Mouse (Mus musculus): ENCODE results near the gene Vash1. TPM values are rescaled to one million over a fixed set of nuclear protein-coding genes. Genes with fewer than 3 reads are reported as not detected.

Vash1 gene
- polyA plus RNA-seq, 1 experiment from 2014 or later, result 13.7 TPM

GRCm38 (mm10) chr12:86652570-86653041 lies 25.9 kb upstream of the Vash1 start:
- Histone ChIP-seq H3K9ac (replicated peaks) (no peak overlapping the region), H3K9me3 (no peaks in the 10 kb centered on the region), H3K4me1 (replicated peaks) (no peaks in the 10 kb centered on the region), H3K4me3 (replicated peaks) (no peak overlapping the region), H3K36me3 (no peaks in the 10 kb centered on the region), H3K27me3 (peaks cover 4% of the 10 kb centered on the region; the same call in 1 of the 2 replicates), H3K4me2 (no peak overlapping the region), H3K27ac (no peak overlapping the region)
- WGBS, result 71% methylated on average over 4 of the region's 4 CpGs
- no peak for ATAC-seq (ENCODE audit: insufficient number of reproducible peaks, insufficient read depth, low FRiP score, low TSS enrichment, low read depth)

- ATAC-seq (ENCODE audit: insufficient number of reproducible peaks, insufficient read depth, low FRiP score, low TSS enrichment, low read depth), result no peak
- Histone ChIP-seq H3K27ac (no peak overlapping the region), H3K27me3 (peaks cover under 1% of the 10 kb centered on the region; the same call in 1 of the 2 replicates), H3K4me2 (no peak overlapping the region), H3K36me3 (no peaks in the 10 kb centered on the region), H3K4me1 (replicated peaks) (peaks cover 3% of the 10 kb centered on the region), H3K9me3 (no peaks in the 10 kb centered on the region), H3K9ac (replicated peaks) (no peak overlapping the region), H3K4me3 (replicated peaks) (no peak overlapping the region)
- WGBS, result 44% methylated on average over 6 of the region's 6 CpGs
Measured at GRCm38 (mm10) chr12:86659447-86659968, 19.0 kb upstream of the Vash1 start.

GRCm38 (mm10) chr12:86660466-86660865 lies 18.0 kb upstream of the Vash1 start:
- 77% methylated on average over 2 of the region's 2 CpGs for WGBS
- no peak overlapping the region for H3K27ac ChIP-seq
- no peaks in the 10 kb centered on the region for H3K36me3 ChIP-seq
- H3K4me1 ChIP-seq (replicated peaks), result peaks cover 3% of the 10 kb centered on the region
- ATAC-seq (ENCODE audit: insufficient number of reproducible peaks, insufficient read depth, low FRiP score, low TSS enrichment, low read depth), result no peak
- no peaks in the 10 kb centered on the region for H3K27me3 ChIP-seq
- H3K9me3 ChIP-seq, result no peaks in the 10 kb centered on the region
- no peak overlapping the region for H3K4me3 ChIP-seq (replicated peaks)
- H3K4me2 ChIP-seq, result no peak overlapping the region
- no peak overlapping the region for H3K9ac ChIP-seq (replicated peaks)

- no peaks in the 10 kb centered on the region for H3K9me3 ChIP-seq
- no peaks in the 10 kb centered on the region for H3K27me3 ChIP-seq
- no peak overlapping the region for H3K27ac ChIP-seq
- no peak overlapping the region for H3K4me2 ChIP-seq
- 68% methylated on average over 3 of the region's 3 CpGs for WGBS
- H3K4me3 ChIP-seq (replicated peaks), result no peak overlapping the region
- no peak overlapping the region for H3K9ac ChIP-seq (replicated peaks)
- ATAC-seq (ENCODE audit: insufficient number of reproducible peaks, insufficient read depth, low FRiP score, low TSS enrichment, low read depth), result no peak
- H3K4me1 ChIP-seq (replicated peaks), result no peaks in the 10 kb centered on the region
- no peaks in the 10 kb centered on the region for H3K36me3 ChIP-seq
Measured at GRCm38 (mm10) chr12:86665656-86666055, 12.8 kb upstream of the Vash1 start.

GRCm38 (mm10) chr12:86668404-86668803 lies 10.1 kb upstream of the Vash1 start:
- H3K36me3 ChIP-seq, result no peaks in the 10 kb centered on the region
- WGBS, result 90% methylated on average over 2 of the region's 2 CpGs

GRCm38 (mm10) chr12:86672105-86672504 lies 6.4 kb upstream of the Vash1 start:
- Histone ChIP-seq H3K4me3 (replicated peaks) (no peak overlapping the region), H3K9me3 (0 out of 2 replicates have a peak, but pooled peaks cover 6% of the 10 kb centered on the region), H3K27me3 (no peaks in the 10 kb centered on the region), H3K4me1 (replicated peaks) (no peaks in the 10 kb centered on the region), H3K36me3 (no peaks in the 10 kb centered on the region), H3K4me2 (no peak overlapping the region), H3K9ac (replicated peaks) (no peak overlapping the region), H3K27ac (no peak overlapping the region)
- 80% methylated on average over 4 of the region's 4 CpGs for WGBS
- no peak for ATAC-seq (ENCODE audit: insufficient number of reproducible peaks, insufficient read depth, low FRiP score, low TSS enrichment, low read depth)

More at GRCm38 (mm10) chr12:86668404-86668803, 10.1 kb upstream of the Vash1 start:
- no peak for ATAC-seq (ENCODE audit: insufficient number of reproducible peaks, insufficient read depth, low FRiP score, low TSS enrichment, low read depth)
- Histone ChIP-seq H3K9ac (replicated peaks) (no peak overlapping the region), H3K4me1 (replicated peaks) (no peaks in the 10 kb centered on the region), H3K27ac (no peak overlapping the region), H3K27me3 (no peaks in the 10 kb centered on the region), H3K9me3 (no peaks in the 10 kb centered on the region), H3K4me3 (replicated peaks) (no peak overlapping the region), H3K4me2 (no peak overlapping the region)

- no peaks in the 10 kb centered on the region for H3K27me3 ChIP-seq
Measured at GRCm38 (mm10) chr12:86672507-86672906, 6.0 kb upstream of the Vash1 start.

GRCm38 (mm10) chr12:86679546-86679930 lies 1.0 kb downstream of the Vash1 start:
- Histone ChIP-seq H3K9ac (replicated peaks) (peak overlapping the region; percentile 86), H3K27ac (peak overlapping the region; percentile 90; the same call in 1 of the 2 replicates), H3K36me3 (0 out of 2 replicates have a peak, but pooled peaks cover 7% of the 10 kb centered on the region), H3K9me3 (0 out of 2 replicates have a peak, but pooled peaks cover 5% of the 10 kb centered on the region), H3K27me3 (peaks cover 3% of the 10 kb centered on the region; the same call in 1 of the 2 replicates), H3K4me1 (replicated peaks) (peaks cover 28% of the 10 kb centered on the region), H3K4me2 (peak overlapping the region; percentile 96), H3K4me3 (replicated peaks) (peak overlapping the region; percentile 86)
- WGBS, result 1% methylated on average over 9 of the region's 9 CpGs
- no peak for ATAC-seq (ENCODE audit: insufficient number of reproducible peaks, insufficient read depth, low FRiP score, low TSS enrichment, low read depth)

More at GRCm38 (mm10) chr12:86672507-86672906, 6.0 kb upstream of the Vash1 start:
- no peaks in the 10 kb centered on the region for H3K36me3 ChIP-seq
- H3K27ac ChIP-seq, result no peak overlapping the region
- ATAC-seq (ENCODE audit: insufficient number of reproducible peaks, insufficient read depth, low FRiP score, low TSS enrichment, low read depth), result no peak
- 78% methylated on average over 5 of the region's 5 CpGs for WGBS
- H3K4me3 ChIP-seq (replicated peaks), result no peak overlapping the region
- no peak overlapping the region for H3K9ac ChIP-seq (replicated peaks)
- 0 out of 2 replicates have a peak, but pooled peaks cover 6% of the 10 kb centered on the region for H3K9me3 ChIP-seq
- H3K4me1 ChIP-seq (replicated peaks), result no peaks in the 10 kb centered on the region
- H3K4me2 ChIP-seq, result no peak overlapping the region

- WGBS, result 32% methylated on average over 12 of the region's 12 CpGs
- peaks cover 3% of the 10 kb centered on the region; the same call in 1 of the 2 replicates for H3K27me3 ChIP-seq
- H3K9me3 ChIP-seq, result 0 out of 2 replicates have a peak, but pooled peaks cover 3% of the 10 kb centered on the region
- H3K27ac ChIP-seq, result peak overlapping the region; percentile 0
- peak overlapping the region; percentile 86 for H3K4me3 ChIP-seq (replicated peaks)
- 0 out of 2 replicates have a peak, but pooled peaks cover 7% of the 10 kb centered on the region for H3K36me3 ChIP-seq
- H3K9ac ChIP-seq (replicated peaks), result peak overlapping the region; percentile 86
- ATAC-seq (ENCODE audit: insufficient number of reproducible peaks, insufficient read depth, low FRiP score, low TSS enrichment, low read depth), result no peak
- H3K4me2 ChIP-seq, result peak overlapping the region; percentile 96
- peaks cover 28% of the 10 kb centered on the region for H3K4me1 ChIP-seq (replicated peaks)
Measured at GRCm38 (mm10) chr12:86679991-86680491, 1.5 kb downstream of the Vash1 start.

- no peak for ATAC-seq (ENCODE audit: insufficient number of reproducible peaks, insufficient read depth, low FRiP score, low TSS enrichment, low read depth)
Measured at GRCm38 (mm10) chr12:86680591-86681193, 2.2 kb downstream of the Vash1 start.

GRCm38 (mm10) chr12:86681626-86682025 lies 3.1 kb downstream of the Vash1 start:
- WGBS, result 88% methylated on average over 9 of the region's 9 CpGs
- H3K4me2 ChIP-seq, result no peak overlapping the region

More at GRCm38 (mm10) chr12:86680591-86681193, 2.2 kb downstream of the Vash1 start:
- Histone ChIP-seq H3K27me3 (peaks cover 3% of the 10 kb centered on the region; the same call in 1 of the 2 replicates), H3K4me2 (peak overlapping the region; percentile 96), H3K4me1 (replicated peaks) (peaks cover 28% of the 10 kb centered on the region), H3K27ac (peak overlapping the region; percentile 0), H3K9ac (replicated peaks) (peak overlapping the region; percentile 86; the same call in 1 of the 2 replicates), H3K36me3 (peaks cover 10% of the 10 kb centered on the region), H3K4me3 (replicated peaks) (peak overlapping the region; percentile 86), H3K9me3 (0 out of 2 replicates have a peak, but pooled peaks cover 3% of the 10 kb centered on the region)
- WGBS, result 68% methylated on average over 11 of the region's 11 CpGs

More at GRCm38 (mm10) chr12:86681626-86682025, 3.1 kb downstream of the Vash1 start:
- no peak overlapping the region for H3K9ac ChIP-seq (replicated peaks)
- H3K4me3 ChIP-seq (replicated peaks), result no peak overlapping the region
- no peak overlapping the region for H3K27ac ChIP-seq
- 0 out of 2 replicates have a peak, but pooled peaks cover 3% of the 10 kb centered on the region for H3K9me3 ChIP-seq
- peaks cover 3% of the 10 kb centered on the region; the same call in 1 of the 2 replicates for H3K27me3 ChIP-seq
- ATAC-seq (ENCODE audit: insufficient number of reproducible peaks, insufficient read depth, low FRiP score, low TSS enrichment, low read depth), result no peak
- H3K4me1 ChIP-seq (replicated peaks), result peaks cover 28% of the 10 kb centered on the region
- peaks cover 19% of the 10 kb centered on the region for H3K36me3 ChIP-seq

Measured in limb, embryonic 12.5 days (tissue).